Mouse (Mus musculus) right cerebral cortex, postnatal 14 days (tissue): ENCODE results near the gene Glp2r.

Experiments used
- DNase-seq: peaks from one replicate; pipeline ENCODE4 v3.0.0; 2022

Gene Glp2r

DNA sequence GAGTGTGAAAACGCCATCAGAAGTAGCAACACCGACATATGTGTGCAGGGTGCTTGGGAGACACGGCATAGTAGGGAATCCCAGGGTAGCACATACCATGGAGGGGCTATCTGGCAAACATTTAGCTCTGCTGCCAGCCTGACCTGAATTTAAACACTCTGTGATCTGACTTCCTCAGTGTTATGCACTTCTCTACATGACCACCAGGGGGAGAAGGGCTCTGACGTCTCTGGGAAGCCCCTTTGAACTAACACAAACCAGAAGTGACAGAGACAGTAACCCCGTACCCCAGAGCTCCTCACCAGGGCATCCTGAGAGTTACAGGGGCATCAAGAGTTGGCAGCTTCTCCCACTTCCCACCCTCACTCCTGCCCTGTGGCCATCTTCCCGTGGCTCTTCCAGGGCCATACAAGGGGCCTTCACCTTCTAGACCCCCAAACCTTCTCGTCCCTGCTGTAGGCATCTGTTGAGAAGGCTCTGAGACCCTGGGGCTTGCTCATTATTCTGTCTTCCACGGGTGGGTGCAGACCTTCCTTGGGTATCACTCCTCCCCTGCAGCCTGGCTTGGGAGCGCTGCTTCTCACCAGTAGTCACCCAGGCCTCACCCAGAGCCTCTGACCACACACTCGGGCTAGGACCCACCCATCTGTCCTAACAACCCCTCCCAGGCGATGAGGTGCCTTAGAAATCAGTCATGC, 113.1 kb downstream of the Glp2r start:
- DNase-seq: no peak

DNA sequence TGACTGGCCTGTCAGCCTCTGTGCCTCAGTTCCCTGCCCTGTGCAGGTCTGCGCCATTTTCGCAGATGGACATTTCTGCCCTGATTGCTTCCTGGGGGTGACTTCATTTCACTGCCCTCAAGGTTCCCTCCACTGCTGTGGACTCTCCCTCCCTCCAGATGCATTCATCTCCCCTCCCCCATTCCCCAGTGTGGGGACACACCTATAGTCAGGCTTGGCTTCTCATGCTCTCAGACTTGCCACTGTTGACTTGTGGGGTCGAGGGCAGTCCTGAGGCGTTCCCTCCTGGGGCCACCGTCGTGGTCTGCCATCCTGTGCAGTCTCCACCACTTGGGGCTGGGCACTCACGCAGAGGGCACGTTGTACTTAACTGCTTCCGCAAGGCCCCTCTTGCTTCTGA, 114.1 kb downstream of the Glp2r start:
- DNase-seq: no peak

DNA sequence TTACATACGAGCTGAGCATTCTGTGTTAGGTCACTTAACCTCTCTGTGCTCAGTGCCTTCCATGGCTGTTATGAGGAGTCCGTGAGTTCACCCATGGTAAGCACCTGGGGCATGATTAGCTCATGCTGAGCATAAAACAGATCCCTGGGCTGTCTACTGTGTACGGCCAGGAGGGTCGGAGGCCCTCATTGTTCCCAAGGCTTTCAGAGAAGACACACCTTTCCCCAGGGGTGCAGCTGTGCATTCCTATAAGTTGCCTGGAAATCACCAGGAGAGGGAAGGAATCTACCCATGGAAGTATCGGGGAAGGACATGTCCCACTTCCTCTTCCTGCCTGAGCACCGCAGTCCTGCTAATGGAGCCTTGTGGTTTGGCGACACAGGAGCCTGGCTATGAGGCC, 114.6 kb downstream of the Glp2r start:
- no peak for DNase-seq

DNA sequence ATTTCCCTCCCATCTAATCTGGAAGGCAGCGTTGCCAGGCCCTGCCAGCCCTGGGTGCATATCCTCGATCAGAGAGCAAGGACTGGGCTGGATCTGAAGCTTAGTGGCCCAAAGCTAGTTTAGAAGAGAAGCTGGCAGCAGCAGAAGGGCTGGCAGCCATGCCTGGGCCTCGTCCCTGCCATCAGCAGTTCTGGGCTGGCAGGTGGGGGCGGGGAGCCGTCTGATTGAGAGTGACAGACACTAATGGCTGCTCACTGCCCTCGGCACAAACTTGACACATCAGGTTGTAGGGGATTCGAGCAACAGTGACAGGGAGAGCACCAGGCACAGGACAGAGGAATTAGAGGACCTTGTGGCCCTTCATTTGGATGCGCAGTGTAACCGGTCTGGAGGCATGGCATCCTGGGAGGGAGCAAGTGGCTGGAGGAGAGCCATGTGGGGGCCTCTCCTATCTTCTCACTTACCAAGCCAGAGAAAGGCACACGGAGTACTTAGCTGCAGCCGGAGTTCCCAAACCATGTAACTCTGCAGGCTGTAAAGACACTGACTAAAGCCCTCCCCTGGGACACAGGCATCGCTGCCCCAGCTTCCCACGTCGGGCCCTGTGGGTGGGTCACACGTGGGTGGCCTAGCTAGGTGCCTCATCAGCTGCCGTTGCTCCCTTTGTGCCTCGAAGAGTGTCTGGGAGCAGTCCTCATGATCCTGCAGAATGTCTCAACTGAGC, 115.6 kb downstream of the Glp2r start:
- no peak for DNase-seq

DNA sequence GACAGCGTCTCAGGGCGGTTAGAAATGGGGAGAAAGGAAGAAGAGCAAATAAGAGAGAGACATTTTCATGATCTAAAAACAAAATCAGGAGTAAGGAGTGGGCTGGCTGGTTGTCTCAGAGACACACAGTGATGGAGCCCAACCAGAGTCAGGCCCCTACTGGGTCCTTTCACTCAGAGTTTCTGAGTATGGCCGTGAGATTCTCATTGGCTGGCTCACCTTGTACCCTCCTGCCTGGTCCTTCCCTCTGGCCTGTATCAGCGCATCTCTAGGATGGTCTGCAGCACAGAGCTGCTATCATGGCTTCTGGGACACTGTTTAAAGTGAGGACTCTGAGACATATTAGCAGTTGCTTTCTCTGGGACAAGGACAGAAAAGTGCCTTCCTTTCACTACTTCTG, 116.4 kb downstream of the Glp2r start:
- no peak for DNase-seq

DNA sequence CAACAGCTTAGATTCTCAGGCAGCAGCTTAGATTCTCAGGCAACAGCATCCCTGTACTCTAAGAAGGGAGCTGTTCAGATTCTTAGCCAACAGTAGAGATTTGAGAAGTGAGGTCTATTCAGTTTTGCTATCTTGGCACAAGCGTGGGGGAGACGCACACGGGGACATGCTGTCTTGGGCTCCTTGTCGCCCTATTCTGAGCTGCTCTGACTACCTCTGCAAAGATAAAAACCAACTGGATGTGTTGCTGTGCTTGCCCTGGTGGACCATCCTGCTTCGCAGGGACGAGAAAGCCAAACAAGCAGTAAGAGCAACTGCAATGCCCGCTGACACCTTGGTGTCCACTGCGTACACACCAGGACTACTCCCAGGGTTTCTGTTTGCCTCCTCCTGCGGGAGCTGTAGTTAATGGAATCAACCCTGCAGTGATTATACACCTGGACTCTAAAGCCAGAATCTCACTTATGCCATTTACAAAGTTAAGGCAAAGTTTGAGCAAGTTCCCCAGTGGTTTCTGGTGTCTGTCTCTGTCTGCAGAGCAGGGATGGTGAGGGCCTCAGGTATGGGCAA, 117.3 kb downstream of the Glp2r start:
- no peak for DNase-seq

DNA sequence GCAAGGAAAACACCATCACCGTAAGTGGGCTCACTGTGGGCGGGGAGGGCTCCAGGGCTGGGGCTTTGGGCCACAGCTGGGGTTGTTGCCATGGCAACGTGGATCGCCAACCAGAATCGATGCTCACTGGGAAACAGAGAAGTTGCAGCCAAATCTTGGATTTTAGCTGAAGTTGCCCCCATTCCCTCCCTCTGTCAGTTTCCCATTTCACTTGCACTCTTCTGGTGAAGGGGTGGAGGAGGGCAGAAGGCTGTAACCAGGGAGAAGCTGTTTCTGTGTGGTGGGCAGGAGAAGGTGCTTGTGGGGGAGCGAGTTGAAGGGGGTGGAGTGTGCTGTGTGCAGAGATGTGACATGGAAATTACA, 118.1 kb downstream of the Glp2r start:
- no peak for DNase-seq

DNA sequence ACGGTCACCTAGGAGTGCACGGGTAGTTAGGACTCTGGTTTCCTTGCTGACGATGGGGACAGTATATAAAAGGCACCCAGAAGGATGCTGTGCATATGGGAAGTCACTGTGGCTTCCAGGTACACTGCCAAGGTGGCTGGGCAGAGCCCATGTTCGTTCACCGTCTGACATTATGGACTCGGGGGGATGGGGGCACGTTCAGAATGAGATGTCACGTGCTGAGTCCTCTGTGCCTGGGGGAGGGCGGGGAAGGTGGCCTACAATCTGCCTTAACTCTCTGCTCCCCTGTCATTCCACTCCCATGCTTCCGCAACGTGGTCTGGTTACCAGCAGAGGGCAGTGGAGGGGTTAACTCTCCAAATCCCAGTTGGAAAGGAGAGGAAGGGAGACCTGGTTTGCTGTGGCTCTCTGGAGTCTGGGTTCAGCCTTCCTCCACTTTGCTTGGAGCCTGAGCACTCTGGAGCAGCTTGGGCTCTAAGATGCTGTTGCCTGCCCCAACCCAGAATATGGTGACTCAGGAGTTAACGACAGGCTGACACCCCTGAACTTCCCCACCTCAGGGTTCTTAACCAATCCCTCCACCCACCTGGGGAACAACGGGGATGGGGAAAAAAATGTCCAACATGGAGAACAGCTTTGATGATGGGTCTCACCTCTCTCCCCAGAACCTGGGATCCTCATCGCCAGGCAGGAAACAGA, 118.6 kb downstream of the Glp2r start:
- DNase-seq: peak; percentile 48

DNA sequence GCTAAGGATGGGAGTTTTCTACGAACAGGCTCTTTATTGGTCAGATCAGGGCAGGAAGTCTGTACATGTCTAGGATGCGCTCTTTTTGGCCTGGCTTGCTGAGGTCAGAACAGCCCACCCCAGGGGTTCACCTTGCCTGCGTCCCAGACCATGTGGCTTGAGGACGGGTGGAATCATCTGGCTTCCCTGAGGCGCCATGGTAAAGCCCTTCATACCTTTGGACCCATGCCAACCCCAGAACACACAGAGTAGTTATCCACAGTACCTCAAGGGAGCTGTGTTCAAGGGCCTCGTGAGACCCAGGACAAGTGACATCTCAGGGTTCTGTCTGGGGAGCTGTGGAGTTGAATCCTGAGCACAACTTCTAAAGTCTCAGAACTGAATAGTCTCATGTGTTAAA, 119.2 kb downstream of the Glp2r start:
- no peak for DNase-seq

DNA sequence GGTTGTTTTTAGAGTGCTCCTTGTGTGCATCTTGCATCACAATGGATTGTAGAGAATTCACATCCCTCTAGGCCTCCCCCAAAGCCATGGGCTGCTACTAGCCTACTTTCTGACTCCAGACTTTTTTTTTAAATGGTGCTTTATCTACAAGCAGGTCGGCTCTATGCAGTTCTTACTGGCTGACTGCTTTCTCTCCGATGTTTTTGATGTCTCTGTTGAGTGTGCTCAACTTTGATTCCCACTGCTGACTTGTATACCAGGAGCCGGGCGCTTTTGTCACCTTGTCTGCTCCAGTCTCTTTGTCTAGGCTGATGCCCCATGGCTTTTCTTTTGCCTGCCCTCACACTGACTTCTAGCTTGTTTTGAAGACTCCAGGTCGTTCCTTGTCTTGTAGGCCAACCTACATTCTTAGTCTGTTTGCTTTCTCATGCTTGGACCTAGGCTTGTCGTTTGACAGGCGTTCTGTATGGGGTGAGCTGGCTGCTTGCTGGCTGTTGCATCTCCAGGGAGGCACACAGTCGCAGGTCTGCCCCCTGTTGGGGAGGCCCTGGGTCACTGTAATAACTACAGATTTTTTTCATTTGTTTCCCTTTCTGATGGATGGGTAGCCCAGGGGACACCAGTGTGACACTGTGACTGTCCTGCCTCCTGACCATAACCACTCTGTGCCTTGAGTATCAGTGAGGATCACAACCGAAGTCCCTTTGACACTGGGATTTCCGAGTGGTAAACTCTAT, 120.8 kb downstream of the Glp2r start:
- no peak for DNase-seq

DNA sequence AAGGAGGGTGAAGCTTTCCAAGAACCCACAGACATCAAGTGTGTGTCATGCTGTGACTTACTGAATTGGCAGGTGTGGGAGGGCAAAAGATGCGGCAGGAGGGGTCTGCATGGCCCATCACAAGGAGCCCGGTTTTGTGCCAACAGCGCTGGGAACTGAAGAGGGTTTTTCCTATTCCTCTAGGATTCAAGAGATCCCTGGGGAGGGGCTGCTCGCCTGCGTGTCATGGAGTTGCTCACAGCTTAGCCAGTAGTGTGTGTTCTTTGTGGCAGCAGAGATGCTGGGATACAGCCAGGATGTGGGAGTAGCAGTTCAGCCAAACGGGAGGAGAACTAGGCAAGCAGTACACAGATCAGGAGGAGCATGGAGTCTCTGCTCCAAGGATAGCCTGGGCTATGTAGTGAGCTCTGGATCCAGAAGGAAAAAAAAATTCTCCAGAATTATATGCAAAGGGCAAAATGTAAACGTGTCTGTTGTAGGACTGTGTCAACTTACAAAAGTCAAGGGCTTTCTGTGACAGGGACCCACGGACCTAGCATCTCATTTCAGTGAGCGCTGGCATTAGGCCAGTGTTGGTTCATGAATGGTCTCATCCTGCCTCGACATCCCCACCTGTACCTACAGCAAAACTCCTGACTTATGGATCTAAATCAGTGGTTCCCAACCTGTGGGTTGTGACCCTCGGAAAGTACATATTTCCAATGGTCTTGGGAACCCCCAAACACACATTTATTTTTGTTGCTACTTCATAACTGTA, 122.1 kb downstream of the Glp2r start:
- peak; percentile 47 for DNase-seq

DNA sequence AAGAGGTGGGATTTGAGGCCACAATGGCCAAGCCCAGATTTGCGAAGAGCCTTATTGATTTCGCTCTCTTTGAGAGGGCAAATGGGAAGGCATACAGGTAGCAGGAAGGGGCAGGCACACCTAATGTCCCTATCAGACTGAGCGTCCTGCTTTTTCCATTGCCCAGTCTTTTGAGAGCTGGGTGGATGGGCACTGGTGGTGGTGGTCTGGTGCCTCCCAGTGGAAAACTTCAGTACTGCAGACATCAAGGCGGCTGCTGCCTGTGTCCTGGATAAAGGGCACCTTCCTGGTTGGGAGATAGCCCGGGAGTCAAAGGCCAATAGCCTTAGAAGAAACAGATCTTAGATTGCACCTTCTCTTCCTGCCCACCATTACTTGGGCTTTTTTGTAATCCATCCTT, 123.2 kb downstream of the Glp2r start:
- DNase-seq: peak; percentile 69

DNA sequence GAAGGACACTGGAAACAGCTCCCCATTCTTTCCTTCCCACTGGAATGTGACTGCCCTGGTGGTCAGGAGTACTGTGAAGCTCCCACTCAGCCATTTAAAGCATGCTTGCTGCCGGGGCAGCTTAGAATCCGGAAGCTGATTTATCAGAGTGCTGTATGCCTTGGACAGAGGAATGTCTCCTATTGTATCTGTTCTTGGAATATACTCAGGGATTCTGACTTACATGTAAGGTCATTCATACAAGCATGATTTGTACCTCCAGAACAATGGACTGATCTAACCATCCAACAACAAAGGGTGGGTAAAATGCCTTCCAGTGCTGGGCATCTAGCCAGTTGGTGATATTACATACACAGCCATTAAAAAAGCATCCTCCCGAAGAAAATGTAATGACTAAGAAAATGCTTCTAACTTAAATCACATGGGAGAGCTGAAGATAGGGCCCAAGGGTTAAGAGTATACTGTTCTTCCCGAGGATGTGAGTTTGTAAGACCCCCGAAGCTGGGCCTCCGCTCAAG, 126.3 kb downstream of the Glp2r start:
- no peak for DNase-seq

DNA sequence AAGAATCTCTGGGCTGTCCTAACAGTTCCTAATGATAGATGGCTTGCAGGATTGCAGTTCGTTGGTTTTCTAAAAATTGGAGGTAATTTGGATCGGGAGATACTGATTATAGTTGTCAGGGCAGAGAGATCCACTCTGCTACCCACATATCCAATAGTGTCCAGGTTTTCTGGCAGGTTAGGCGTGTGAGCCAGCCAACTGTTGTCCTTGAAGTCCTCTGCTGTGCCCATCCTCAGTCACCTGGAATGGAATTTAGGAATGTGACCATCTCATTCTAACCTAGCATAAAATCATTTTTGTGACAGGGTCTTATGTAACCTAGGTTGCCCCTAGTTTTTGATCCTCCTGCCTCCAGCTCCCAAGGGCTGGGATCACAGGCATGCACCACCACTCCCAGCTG, 127.5 kb downstream of the Glp2r start:
- DNase-seq: no peak

DNA sequence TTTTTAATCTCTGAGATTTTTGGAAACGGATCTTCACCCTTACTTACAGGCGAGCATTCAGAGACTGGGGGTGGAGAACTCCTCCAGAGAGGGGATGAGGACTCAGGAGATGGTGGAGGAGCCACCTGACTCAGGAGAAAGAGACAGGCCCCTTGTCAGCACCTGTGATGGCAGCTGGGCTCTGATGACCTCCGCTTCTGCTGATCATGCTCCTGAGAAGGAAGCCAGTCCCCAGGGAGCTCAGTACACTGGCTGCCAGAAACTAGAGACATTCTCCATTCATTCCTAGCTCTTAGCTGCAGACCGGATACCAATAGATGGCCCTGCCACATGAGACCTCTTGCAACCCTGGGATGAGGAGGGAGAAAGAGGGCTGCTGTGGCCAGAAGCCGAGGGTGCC, 128.1 kb downstream of the Glp2r start:
- DNase-seq: no peak

DNA sequence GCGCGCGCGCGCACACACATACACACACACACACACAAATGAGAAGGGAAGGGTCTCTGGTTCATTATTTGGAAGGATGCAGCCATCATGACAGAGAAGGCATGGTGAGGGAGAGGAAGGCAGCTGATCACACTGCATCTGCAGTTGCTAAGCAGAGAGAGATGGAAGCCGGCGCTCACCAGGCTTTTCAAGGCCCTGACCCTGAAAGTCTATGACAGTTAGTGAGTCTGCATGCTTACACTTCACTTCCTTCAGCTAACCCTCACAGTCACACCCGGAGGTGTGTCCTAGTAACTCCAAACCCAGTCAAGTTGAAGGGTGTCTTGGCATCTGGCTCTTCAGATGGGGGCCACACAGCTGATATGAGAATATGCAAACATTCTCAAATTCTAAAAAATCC, 128.5 kb downstream of the Glp2r start:
- DNase-seq: no peak

DNA sequence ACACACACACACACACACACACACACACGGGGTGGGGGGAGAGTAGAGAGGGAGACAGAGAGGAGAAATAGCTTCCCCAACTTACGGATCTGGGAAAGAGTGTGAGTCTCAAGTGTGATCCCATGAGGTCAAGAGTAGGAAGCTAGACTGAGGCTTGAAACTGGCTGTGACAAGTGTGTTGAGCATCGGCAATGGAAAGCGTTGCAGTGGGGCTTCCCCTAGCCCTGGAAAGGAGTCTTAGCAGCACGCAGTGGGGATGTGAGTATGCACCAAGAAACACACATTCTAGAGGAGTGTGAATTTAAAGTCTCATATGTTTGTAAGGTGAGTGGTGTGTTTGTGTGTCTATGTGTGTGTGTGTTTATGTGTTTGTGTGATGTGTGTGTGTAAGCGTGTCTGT, 130.7 kb downstream of the Glp2r start:
- no peak for DNase-seq

DNA sequence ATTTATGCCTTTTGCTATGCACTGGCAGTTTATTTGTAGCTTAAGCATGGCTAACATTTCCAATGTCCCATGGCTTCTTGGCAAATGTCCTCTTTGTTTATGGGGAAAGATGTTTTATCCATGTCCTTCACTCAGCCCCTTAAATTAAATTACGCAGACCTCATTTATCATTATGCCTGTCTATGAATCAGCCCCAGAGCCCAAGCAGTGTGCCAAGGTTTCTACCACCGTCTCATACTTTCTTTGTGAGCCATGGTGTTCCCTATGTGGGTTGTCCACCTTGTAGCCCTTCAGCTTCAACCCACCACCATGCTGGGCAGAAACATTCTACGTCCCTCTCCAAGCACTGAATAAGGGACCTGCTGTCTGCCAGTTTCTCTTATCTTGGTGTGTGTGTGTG, 132.6 kb downstream of the Glp2r start:
- DNase-seq: no peak

DNA sequence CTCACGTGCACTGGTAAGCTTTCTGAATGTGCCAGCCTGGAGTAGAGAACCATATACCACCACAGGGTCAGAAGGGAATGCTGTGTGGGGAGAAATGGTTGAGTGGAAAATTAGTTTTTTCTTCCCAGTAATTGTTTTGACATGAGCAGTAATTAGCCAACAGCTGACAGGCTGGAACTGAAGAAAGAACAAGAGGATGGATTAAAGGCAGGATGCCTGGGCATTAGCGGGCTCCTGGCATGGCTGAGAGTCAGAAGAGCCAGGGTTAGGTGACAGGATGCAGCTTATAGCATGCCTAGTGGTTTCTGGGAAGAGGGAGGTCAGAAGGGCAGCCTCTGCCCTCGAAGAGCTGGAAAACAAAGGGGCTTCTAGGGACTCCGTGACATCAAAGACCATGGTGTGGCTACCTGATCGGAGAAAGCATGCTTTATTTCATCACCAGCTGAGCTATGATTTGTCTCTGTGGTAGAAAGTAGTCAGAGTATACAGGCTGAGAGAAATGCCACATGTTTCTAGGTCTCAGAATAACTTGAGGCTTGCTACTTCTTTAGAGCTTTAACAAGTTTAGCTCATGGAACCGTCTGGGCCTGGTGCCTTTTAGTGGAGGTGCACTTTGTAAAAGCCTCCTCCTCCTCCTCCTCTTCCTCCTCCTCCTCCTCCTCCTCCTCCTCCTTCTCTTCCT, 133.9 kb downstream of the Glp2r start:
- no peak for DNase-seq

DNA sequence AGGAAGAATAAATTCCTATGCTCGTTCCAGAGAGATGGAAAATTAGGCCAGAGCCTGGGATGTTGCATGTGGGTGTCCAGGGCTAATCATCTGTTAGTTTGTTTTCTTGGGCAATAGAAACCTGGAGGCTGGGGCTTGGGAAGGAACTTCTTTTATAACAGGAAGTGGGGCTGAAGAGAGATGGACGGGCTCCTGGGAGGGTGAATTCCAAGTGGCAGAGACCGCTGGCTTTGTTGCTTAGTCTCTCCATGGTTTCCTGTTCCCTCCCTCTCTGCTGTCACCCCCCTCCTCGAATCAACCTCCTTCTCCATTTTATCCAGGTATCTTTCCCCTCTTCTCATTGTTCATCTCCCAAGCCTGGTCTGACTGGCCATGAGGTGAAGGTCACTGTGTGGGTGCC, 134.8 kb downstream of the Glp2r start:
- DNase-seq: no peak

DNA sequence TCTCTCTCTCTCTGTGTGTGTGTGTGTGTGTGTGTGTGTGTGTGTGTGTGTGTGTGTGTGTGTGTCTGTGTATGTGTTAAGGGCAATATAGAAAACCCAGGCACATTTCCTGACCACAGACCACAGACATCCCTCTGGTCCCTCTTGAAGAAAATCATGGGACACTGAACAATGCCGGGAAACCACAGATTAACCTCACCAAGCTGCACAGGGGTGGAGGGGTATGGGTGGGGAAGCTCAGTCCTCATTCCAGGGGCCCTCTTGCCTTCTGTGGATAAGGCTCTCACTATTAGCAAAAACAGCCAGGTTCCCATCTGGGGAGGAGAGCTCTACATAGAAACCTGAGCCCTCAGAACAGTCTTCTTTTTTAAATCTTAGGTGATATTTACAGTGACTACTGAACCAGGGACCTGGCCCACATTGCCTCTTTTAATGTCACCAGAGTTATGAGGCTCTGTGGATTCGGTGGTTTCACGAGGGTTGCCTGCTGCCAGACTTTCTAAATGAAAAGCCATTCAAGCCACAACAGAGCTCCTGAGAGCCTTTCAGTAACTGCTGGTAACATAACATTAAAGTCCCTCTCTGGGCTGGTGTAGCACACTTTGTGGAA, 137.2 kb downstream of the Glp2r start:
- DNase-seq: no peak
